Mouse (Mus musculus): ENCODE measurements at regions not wholly inside any gene's neighbourhood (a gene's known extent, or its start where the extent isn't known, plus 50 kb on each side); places are given as distances from the start of the nearest gene placed in this dataset.

DNA sequence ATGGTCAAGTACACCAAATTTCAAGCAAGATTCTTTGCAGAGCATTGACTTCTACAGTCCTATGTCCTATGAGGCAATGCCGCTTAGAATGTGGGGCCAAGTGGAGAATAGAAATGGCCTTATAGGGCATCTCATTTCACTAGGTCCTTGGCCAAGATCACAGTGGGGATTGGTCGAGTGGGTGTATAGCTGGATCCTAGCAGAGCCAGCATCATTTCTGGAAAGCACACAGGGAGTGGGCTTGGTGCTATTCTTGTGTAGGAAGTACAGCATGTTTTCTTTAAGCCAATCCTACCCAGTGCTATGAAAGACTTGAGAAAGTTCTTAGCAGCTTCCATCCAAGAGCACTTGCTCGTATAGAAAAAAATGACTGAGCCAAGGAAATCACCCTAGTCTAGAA lies 178.2 kb upstream of the Ntm start:
- TF ChIP-seq POLR2A (IDR thresholded peaks at IDR 0.05; ENCODE audit: extremely low read depth, insufficient read depth, low read length) (no peak), CTCF (IDR thresholded peaks at IDR 0.05; ENCODE audit: extremely low read depth, insufficient read depth, low read length) (no peak)
